Mouse (Mus musculus) heart, embryonic 10.5 days (tissue): ENCODE results near the gene Ntrk2. TPM values are rescaled to one million over a fixed set of nuclear protein-coding genes. Genes with fewer than 3 reads are reported as not detected.

ENCODE experiments used
- DNase-seq: peaks from one replicate; pipeline ENCODE4 v3.0.0-alpha.2; 2017; ENCODE audit warnings: low spot score
- H3K27ac ChIP-seq: fragments of 300-500 bp; sonication (generic); 2 replicates; pipeline ENCODE4 v1.5.1; 2016; ENCODE audit warnings: mild to moderate bottlenecking
- H3K27me3 ChIP-seq: fragments of 300-500 bp; sonication (generic); 2 replicates; pipeline ENCODE4 v1.6.1; 2016; ENCODE audit warnings: mild to moderate bottlenecking; ENCODE audit not compliant: poor library complexity, insufficient read depth, severe bottlenecking
- H3K36me3 ChIP-seq: fragments of 300-500 bp; sonication (generic); 2 replicates; pipeline ENCODE4 v1.6.1; 2016; ENCODE audit warnings: mild to moderate bottlenecking, moderate library complexity
- H3K4me1 ChIP-seq: fragments of 300-500 bp; sonication (generic); 2 replicates; pipeline ENCODE4 v1.6.1; 2016; ENCODE audit warnings: mild to moderate bottlenecking
- H3K4me3 ChIP-seq: fragments of 300-500 bp; sonication (generic); 2 replicates; pipeline ENCODE4 v1.5.1; 2016; ENCODE audit warnings: mild to moderate bottlenecking, moderate library complexity
- H3K9me3 ChIP-seq: fragments of 300-500 bp; sonication (generic); 2 replicates; pipeline ENCODE4 v1.6.1; 2016; ENCODE audit warnings: mild to moderate bottlenecking, moderate library complexity
- WGBS: fragments of 180-500 bp; shearing (Covaris S2); methylation state at CpG from one replicate; pipeline ENCODE4 v1.1.7; 2016; 5-methylcytosine and 5-hydroxymethylcytosine counted together
- polyA plus RNA-seq: library from polyadenylated mRNA; unstranded; fragments of >200 nt; fragmentation: Nextera tagmentation; extraction: Ambion mirVana; gene quantifications from 2 replicates; pipeline ENCODE4 v1.2.1, GENCODE M21; 2016

The Ntrk2 gene
- polyA plus RNA-seq, 1 experiment from 2014 or later, result 5.6 TPM

DNA sequence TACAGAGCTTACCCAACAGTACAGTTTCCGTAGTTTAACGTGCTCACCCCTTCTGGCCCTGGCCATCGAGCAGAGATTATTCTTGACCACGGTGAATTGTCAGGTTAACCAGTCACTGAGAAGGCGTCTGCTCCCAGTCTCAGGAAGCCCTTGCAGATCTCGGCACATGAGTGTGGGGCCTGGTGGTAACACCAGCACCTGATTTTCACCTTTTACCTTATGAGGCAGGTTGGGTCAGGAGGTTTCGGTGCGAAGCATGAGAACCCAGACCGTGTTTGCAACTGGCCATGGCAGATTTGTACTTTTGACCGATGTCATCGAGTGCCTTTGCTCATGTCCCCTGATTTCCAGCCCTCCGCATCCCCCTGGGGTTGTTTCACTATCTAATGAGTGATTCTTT, 131.5 kb downstream of the Ntrk2 start:
- no peak overlapping the region for H3K4me3 ChIP-seq

GRCm38 (mm10) chr13:58938464-58938863, 132.1 kb downstream of the Ntrk2 start:
- no peaks in the 10 kb centered on the region for H3K36me3 ChIP-seq
- peaks cover 17% of the 10 kb centered on the region; the same call in 1 of the 2 replicates for H3K27me3 ChIP-seq
- DNase-seq, result no peak
- WGBS, result 78% methylated on average over 4 of the region's 4 CpGs
- no peak overlapping the region for H3K4me3 ChIP-seq
- H3K4me1 ChIP-seq, result peaks cover 11% of the 10 kb centered on the region
- no peaks in the 10 kb centered on the region for H3K9me3 ChIP-seq
- H3K27ac ChIP-seq, result no peak overlapping the region

More for the DNA sequence above, 131.5 kb downstream of the Ntrk2 start:
- H3K4me1 ChIP-seq, result peaks cover 14% of the 10 kb centered on the region
- no peaks in the 10 kb centered on the region for H3K9me3 ChIP-seq
- no peaks in the 10 kb centered on the region for H3K36me3 ChIP-seq
- no peak for DNase-seq
- 91% methylated on average over 12 of the region's 12 CpGs for WGBS
- no peak overlapping the region for H3K27ac ChIP-seq
- H3K27me3 ChIP-seq, result peaks cover 17% of the 10 kb centered on the region; the same call in 1 of the 2 replicates

GRCm38 (mm10) chr13:58940208-58940607, 133.8 kb downstream of the Ntrk2 start:
- no peak for DNase-seq
- H3K4me3 ChIP-seq, result no peak overlapping the region
- no peaks in the 10 kb centered on the region for H3K9me3 ChIP-seq
- peaks cover 11% of the 10 kb centered on the region for H3K4me1 ChIP-seq
- 84% methylated on average over 6 of the region's 6 CpGs for WGBS
- H3K36me3 ChIP-seq, result no peaks in the 10 kb centered on the region
- H3K27ac ChIP-seq, result no peak overlapping the region
- H3K27me3 ChIP-seq, result peaks cover 14% of the 10 kb centered on the region; the same call in 1 of the 2 replicates

- no peaks in the 10 kb centered on the region for H3K9me3 ChIP-seq
- no peak overlapping the region for H3K4me3 ChIP-seq
- no peak overlapping the region for H3K27ac ChIP-seq
- no peak for DNase-seq
- no peaks in the 10 kb centered on the region for H3K36me3 ChIP-seq
- peaks cover 11% of the 10 kb centered on the region; the same call in 1 of the 2 replicates for H3K27me3 ChIP-seq
- peaks cover 6% of the 10 kb centered on the region for H3K4me1 ChIP-seq
- 45% methylated on average over 7 of the region's 7 CpGs for WGBS
These were observed 134.4 kb downstream of the Ntrk2 start for GRCm38 (mm10) chr13:58940798-58941197.

GRCm38 (mm10) chr13:58945781-58946180, 139.4 kb downstream of the Ntrk2 start:
- H3K27ac ChIP-seq, result no peak overlapping the region
- DNase-seq, result no peak
- peaks cover 12% of the 10 kb centered on the region; the same call in 1 of the 2 replicates for H3K27me3 ChIP-seq
- no peak overlapping the region for H3K4me3 ChIP-seq
- 73% methylated on average over 6 of the region's 6 CpGs for WGBS
- H3K36me3 ChIP-seq, result no peaks in the 10 kb centered on the region
- H3K4me1 ChIP-seq, result 0 out of 2 replicates have a peak, but pooled peaks cover 6% of the 10 kb centered on the region
- H3K9me3 ChIP-seq, result no peaks in the 10 kb centered on the region

- Histone ChIP-seq H3K27me3 (peaks cover 9% of the 10 kb centered on the region; the same call in 1 of the 2 replicates), H3K4me3 (no peak overlapping the region), H3K9me3 (no peaks in the 10 kb centered on the region), H3K4me1 (0 out of 2 replicates have a peak, but pooled peaks cover 6% of the 10 kb centered on the region), H3K36me3 (no peaks in the 10 kb centered on the region), H3K27ac (no peak overlapping the region)
- WGBS, result 92% methylated on average over 6 of the region's 6 CpGs
- no peak for DNase-seq
These were observed 140.2 kb downstream of the Ntrk2 start for GRCm38 (mm10) chr13:58946589-58946988.

GRCm38 (mm10) chr13:58947056-58947455, 140.7 kb downstream of the Ntrk2 start:
- Histone ChIP-seq H3K36me3 (no peaks in the 10 kb centered on the region), H3K4me1 (0 out of 2 replicates have a peak, but pooled peaks cover 6% of the 10 kb centered on the region), H3K9me3 (no peaks in the 10 kb centered on the region), H3K4me3 (no peak overlapping the region), H3K27me3 (peaks cover 8% of the 10 kb centered on the region; the same call in 1 of the 2 replicates), H3K27ac (no peak overlapping the region)
- WGBS, result 34% methylated on average over 9 of the region's 9 CpGs
- DNase-seq, result no peak

DNA sequence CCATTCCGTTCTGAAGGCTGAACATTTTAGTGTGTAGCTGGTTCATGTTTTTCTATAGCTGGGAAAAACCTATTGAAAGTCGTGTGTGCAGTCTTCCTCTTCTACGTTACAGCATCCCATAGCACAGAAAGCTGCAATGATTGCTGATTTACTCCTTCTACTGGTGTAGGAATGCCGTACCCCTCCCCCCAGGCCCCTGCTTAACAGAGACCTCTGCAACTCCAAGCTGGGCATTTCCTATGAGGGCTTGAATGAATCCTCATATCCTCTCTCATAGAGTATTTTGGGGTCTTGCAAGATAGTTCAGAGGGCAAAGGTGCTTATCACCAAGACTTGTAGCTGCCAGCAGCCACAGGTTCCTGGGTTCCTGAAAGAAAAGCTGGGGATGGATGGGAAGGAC, 148.0 kb downstream of the Ntrk2 start:
- Histone ChIP-seq H3K4me3 (no peak overlapping the region), H3K27me3 (no peaks in the 10 kb centered on the region), H3K4me1 (peaks cover 30% of the 10 kb centered on the region), H3K9me3 (no peaks in the 10 kb centered on the region), H3K36me3 (no peaks in the 10 kb centered on the region), H3K27ac (no peak overlapping the region)
- no peak for DNase-seq
- 14% methylated on average over 4 of the region's 4 CpGs for WGBS

DNA sequence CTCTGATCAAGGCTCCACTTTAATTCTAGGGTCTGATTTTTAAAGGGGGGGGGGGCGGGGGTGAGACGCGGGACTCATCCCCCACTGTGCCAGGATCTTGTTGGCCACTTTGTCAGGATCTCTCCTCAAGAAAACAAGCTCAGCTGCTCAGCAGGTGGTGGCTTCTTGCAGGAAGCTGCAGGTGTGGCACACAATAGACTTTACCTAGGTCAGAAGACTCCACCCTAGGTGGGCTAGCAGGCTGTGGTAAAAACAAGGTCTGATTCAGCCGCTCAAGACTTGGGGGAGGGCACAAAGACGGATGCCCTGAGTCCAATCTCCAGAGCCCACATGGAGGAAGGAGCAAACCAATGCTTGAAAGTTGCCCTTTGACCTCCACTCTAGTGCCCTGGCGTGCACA, 148.4 kb downstream of the Ntrk2 start:
- WGBS, result 8% methylated on average over 6 of the region's 6 CpGs
- Histone ChIP-seq H3K27ac (no peak overlapping the region), H3K4me3 (no peak overlapping the region), H3K9me3 (no peaks in the 10 kb centered on the region), H3K36me3 (no peaks in the 10 kb centered on the region), H3K4me1 (peaks cover 30% of the 10 kb centered on the region), H3K27me3 (no peaks in the 10 kb centered on the region)
- no peak for DNase-seq

GRCm38 (mm10) chr13:58955237-58955777, 148.9 kb downstream of the Ntrk2 start:
- Histone ChIP-seq H3K4me3 (no peak overlapping the region), H3K9me3 (no peaks in the 10 kb centered on the region), H3K27ac (no peak overlapping the region), H3K4me1 (peaks cover 30% of the 10 kb centered on the region), H3K36me3 (no peaks in the 10 kb centered on the region), H3K27me3 (no peaks in the 10 kb centered on the region)
- no peak for DNase-seq
- 21% methylated on average over 8 of the region's 8 CpGs for WGBS

DNA sequence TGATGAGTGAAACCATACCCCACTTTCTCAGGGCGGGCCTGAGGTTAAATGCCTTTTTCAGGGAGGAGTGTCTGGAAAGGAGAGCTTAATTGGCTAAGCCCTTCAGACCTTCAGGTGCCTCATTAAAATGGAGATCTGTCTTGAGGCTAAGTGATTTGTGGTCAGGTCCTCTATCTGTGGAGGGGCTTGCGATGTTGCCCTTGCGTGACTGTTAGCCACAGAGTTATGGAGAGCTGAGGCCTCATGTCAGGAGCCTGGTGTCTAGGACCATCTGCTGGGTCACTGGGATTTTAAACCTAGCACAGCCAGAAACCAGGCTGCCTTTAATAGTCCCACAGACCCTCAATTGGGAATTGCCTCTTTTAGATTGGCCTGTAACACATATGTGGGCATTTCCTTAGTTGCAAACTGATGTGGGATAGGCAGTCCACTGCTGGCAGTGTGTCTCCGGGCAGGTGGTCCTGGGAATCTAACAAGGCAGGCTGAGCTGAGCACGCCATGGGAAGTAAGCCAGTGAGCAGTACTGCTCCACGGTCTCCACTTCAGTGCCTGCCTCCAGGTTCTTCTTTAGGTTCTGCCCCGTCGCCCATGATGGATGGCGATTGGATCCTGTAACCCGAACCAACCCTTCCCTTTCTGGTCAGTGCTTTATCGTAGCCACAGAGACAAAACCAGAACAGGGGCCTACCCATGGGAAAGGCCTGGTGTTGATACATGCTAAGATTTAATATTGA, 152.0 kb downstream of the Ntrk2 start:
- Histone ChIP-seq H3K27me3 (no peaks in the 10 kb centered on the region), H3K9me3 (no peaks in the 10 kb centered on the region)
- 76% methylated on average over 11 of the region's 11 CpGs for WGBS

DNA sequence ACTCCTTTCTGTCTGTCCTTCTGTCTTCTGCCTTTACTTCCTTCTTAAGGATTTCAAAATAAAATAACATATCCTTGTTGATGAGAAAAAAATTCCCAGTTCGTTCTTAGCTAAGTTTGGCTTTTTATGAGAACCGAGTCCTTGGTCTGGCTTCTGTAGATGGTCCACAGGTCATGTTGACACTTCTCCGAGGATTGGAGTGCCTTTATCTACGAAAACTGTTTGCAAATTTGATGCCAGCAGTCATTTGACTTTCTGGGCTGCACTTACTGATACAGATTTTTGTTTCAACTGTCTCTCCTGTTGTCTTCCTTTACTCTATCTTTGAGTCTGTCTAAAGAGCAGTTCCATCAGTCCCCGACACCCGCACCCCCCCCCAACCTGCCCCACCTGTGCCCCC, 154.0 kb downstream of the Ntrk2 start:
- 74% methylated on average over 6 of the region's 6 CpGs for WGBS
- peaks cover 14% of the 10 kb centered on the region for H3K4me1 ChIP-seq
- no peaks in the 10 kb centered on the region for H3K36me3 ChIP-seq
- no peak for DNase-seq
- no peaks in the 10 kb centered on the region for H3K27me3 ChIP-seq
- no peak overlapping the region for H3K27ac ChIP-seq
- H3K4me3 ChIP-seq, result no peak overlapping the region
- no peaks in the 10 kb centered on the region for H3K9me3 ChIP-seq

More for the DNA sequence above, 152.0 kb downstream of the Ntrk2 start:
- no peak for DNase-seq
- Histone ChIP-seq H3K36me3 (no peaks in the 10 kb centered on the region), H3K4me3 (no peak overlapping the region), H3K4me1 (peaks cover 30% of the 10 kb centered on the region), H3K27ac (no peak overlapping the region)

GRCm38 (mm10) chr13:58964701-58965359, 158.5 kb downstream of the Ntrk2 start:
- Histone ChIP-seq H3K27me3 (no peaks in the 10 kb centered on the region), H3K27ac (no peak overlapping the region), H3K36me3 (no peaks in the 10 kb centered on the region), H3K4me1 (peaks cover 3% of the 10 kb centered on the region; the same call in 1 of the 2 replicates), H3K4me3 (no peak overlapping the region), H3K9me3 (no peaks in the 10 kb centered on the region)
- 83% methylated on average over 12 of the region's 12 CpGs for WGBS
- DNase-seq, result no peak
